Mouse (Mus musculus): ENCODE measurements around the gene Pex13. TPM values are rescaled to one million over a fixed set of nuclear protein-coding genes. Genes with fewer than 3 reads are reported as not detected.
"Not testable (repeated sequence)": the region's sequence is repeated elsewhere in the genome, so short reads cannot be mapped to it uniquely, and the experiment has no call there.

Pex13 gene
- total RNA-seq, 4 experiments from 2014 or later, result 18.2 to 29.2 (median 23.8) TPM

DNA sequence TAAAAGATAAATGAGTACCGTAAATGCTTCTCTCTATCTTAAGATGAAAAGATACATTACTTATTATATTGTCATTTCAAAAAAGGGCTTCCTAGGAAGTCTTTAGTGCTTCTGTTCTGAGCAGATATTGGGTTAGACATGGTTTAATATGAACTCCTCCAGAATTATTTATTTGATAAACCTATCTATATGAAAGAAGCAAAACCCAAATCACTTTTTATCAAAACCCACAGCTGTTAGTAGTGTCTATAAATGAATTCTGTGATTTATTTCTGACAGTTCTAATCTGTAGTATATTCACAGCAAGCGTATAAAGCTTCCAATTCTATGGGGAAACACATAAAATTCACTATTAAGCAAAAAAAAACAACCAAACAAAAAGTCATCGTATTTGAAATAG is 17.9 kb downstream of the Pex13 start:
- no peak for DNase-seq (ENCODE audit: low spot score in 2 of 2)

DNA sequence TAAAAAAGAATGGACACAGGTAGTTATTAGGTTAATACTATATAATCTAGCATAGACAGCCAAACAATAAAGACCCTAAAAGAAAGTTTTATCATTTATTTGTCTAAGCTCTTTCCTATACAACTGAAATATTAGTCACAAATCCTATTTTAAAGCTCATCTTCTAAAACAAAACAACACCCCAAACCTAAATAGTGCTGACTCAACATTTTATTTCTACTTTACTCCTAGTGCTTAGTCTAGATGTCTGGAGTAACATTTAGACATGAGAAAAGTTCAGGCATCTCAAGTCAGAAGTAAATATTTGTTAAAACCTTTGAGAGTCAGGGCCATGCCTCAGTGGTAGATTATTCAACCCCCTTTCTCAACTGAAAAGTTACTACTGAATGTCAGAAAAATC is 18.3 kb downstream of the Pex13 start:
- no peak for DNase-seq (ENCODE audit: low spot score in 2 of 2)

DNA sequence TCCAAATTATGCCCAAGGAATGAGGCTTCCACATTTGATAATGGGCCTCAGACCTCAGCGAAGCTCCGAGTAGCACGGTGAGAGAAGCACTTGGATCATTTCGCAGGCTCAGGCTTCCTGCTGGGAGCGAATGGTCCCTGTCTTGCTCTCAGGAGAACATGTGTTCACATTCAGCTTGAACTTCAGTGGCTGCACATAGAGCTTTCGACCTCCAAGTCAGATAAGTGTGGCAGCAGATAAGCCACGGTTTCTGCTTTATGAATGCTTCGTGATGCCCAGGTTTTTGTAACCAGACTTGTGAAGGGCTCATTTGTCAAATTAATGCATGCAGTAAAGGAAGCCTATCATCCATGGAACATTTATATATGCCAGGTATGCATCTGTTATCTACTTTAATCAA is 31.2 kb downstream of the Pex13 start:
- no peak for DNase-seq (ENCODE audit: low spot score in 2 of 2)

- DNase-seq (ENCODE audit: low spot score in 2 of 2), result no peak
Measured at GRCm38 (mm10) chr11:23633879-23634215, 31.9 kb downstream of the Pex13 start.

DNA sequence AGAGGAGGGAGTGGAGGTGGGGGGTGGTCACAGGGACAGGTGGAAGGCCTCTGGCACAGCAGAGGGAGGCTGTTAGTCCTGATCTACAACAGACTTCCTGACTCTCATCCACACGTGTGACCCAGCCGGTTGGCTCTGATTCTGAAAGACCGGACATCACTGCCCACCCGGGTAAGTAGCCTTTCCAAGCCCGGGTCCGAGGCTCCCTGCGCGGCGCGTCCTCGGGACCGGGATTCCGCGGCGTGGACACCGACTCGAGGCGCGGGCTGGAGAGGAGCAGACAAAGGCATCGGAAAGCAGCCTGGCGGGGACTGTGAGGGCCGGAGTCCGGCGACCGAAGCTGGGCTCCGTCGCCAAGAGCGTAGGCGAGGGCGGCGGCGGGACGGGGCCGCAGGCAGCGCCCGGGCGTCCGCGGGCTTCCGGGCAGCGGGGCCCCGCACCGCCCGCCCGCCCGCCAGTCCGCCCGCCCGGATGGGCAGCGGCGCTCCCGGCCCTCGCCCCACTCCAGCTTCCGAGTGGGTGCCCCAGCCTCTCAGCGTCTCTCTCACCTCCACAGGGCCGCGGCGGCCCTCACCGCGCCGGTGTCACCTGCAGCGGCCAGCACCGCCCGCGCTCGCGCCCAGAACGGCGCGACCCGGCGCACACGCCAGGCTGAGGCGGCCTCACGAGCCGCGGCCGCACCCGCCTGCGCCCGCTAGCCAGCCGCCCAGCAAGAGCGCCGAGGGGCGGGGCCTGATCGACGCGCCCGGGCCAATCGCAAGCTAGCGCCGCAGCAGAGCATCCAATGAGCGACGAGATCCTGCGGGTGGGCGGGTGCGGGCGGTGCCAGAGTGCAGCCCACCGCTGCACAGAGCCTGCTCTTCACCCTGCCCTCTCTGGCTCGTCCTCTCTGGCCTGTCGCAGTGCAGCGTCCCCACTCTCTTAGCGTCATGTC is 32.5 kb downstream of the Pex13 start, which contains the start of gene 0610010F05Rik:
0610010F05Rik (minus strand) TSS at position 695 of the 934 bp plus-strand sequence.
- peak; percentile 57 to 73 for DNase-seq (ENCODE audit: low spot score in 2 of 2)

GRCm38 (mm10) chr11:23630664-23631063 is 35.1 kb downstream of the Pex13 start:
- DNase-seq (ENCODE audit: low spot score in 2 of 2), result no peak

- DNase-seq (ENCODE audit: low spot score in 2 of 2), result no peak
Measured at GRCm38 (mm10) chr11:23618995-23619394, 46.8 kb downstream of the Pex13 start.

GRCm38 (mm10) chr11:23614546-23614945 is 51.2 kb downstream of the Pex13 start:
- DNase-seq (ENCODE audit: low spot score in 2 of 2), result no peak

GRCm38 (mm10) chr11:23607291-23607690 is 58.5 kb downstream of the Pex13 start:
- DNase-seq (ENCODE audit: low spot score in 2 of 2), result not testable (repeated sequence)

Other genes with a start within 250 kb of the Pex13 start
- gene Ahsa2, start 167.9 kb downstream of the Pex13 start, total RNA-seq (2022), result 10 to 100 TPM; 29.9 to 42.2 (median 35.0) TPM
- under 1 TPM in 1 of 4 experiments, not detected in 3; 0.55 TPM for gene 1700093K21Rik, start 144.8 kb downstream of the Pex13 start, total RNA-seq (2022)
- gene 0610010F05Rik, start 32.3 kb downstream of the Pex13 start, total RNA-seq (2022), result 10 to 100 TPM; 35.6 to 41.9 (median 37.1) TPM
- gene Pus10, start 285 bp downstream of the Pex13 start, total RNA-seq (2022), result 10 to 100 TPM; 12.2 to 18.0 (median 15.9) TPM
- 1 to 10 TPM; 2.9 to 3.7 (median 3.4) TPM for gene Rel, start 105.0 kb upstream of the Pex13 start, total RNA-seq (2022)
- 10 to 100 TPM; 20.7 to 22.1 (median 21.6) TPM for gene Papolg, start 229.3 kb upstream of the Pex13 start, total RNA-seq (2022)

Measured in left cerebral cortex, adult 8-10 months (tissue).